Mouse (Mus musculus) MEL (cell line): ENCODE data around the gene Atp5h. TPM values are rescaled to one million over a fixed set of nuclear protein-coding genes. Genes with fewer than 3 reads are reported as not detected.

Experiments
- DNase-seq: peaks from one replicate; pipeline ENCODE4 v3.0.0; 2011; ENCODE audit warnings: low read depth, low spot score
- H3K27ac ChIP-seq: 2 replicates; pipeline ENCODE4 v1.5.1; 2012; ENCODE audit warnings: low read depth, mild to moderate bottlenecking, control low read depth, low read length, moderate library complexity; ENCODE audit not compliant: control insufficient read depth
- H3K27me3 ChIP-seq, 2 experiments: fragments of 150-350 bp in 1 of 2; sonication (generic) in 1 of 2; 2 replicates each; pipeline ENCODE4 v1.6.1; 2012; ENCODE audit warnings: low read length in 2 of 2, mild to moderate bottlenecking in 2 of 2, improper control_type of control experiment in 1 of 2, moderate library complexity in 1 of 2; ENCODE audit not compliant: insufficient read depth in 2 of 2, control insufficient read depth in 1 of 2
- H3K36me3 ChIP-seq, 2 experiments: 2 replicates each; pipeline ENCODE4 v1.6.1; 2012 to 2014; ENCODE audit warnings: low read length in 2 of 2, improper control_type of control experiment in 1 of 2, inconsistent platforms in 1 of 2, mild to moderate bottlenecking in 1 of 2; ENCODE audit not compliant: insufficient read depth in 2 of 2, control insufficient read depth in 1 of 2
- H3K4me1 ChIP-seq, 2 experiments: fragments of 150-350 bp in 1 of 2; sonication (generic) in 1 of 2; 2 replicates each; pipeline ENCODE4 v1.6.1; 2012; ENCODE audit warnings: low read length in 2 of 2, improper control_type of control experiment in 1 of 2, mild to moderate bottlenecking in 1 of 2; ENCODE audit not compliant: insufficient read depth in 2 of 2, control insufficient read depth in 1 of 2
- H3K4me3 ChIP-seq, 2 experiments: fragments of 150-350 bp in 1 of 2; sonication (generic) in 1 of 2; 2 replicates each; pipeline ENCODE4 v1.5.1; 2012; ENCODE audit warnings: low read depth in 2 of 2, low read length in 2 of 2, mild to moderate bottlenecking in 2 of 2, moderate library complexity in 2 of 2, control low read depth in 1 of 2, improper control_type of control experiment in 1 of 2; ENCODE audit not compliant: control insufficient read depth in 1 of 2, insufficient read depth in 1 of 2
- H3K79me2 ChIP-seq: 2 replicates; pipeline ENCODE4 v1.6.1; 2012; ENCODE audit warnings: mild to moderate bottlenecking, low read length, moderate library complexity; ENCODE audit not compliant: control insufficient read depth, poor library complexity, insufficient read depth
- H3K9ac ChIP-seq: 2 replicates; pipeline ENCODE4 v1.6.1; 2012; ENCODE audit warnings: low read depth, mild to moderate bottlenecking, control low read depth, low read length, moderate library complexity; ENCODE audit not compliant: control insufficient read depth, poor library complexity, severe bottlenecking
- H3K9me3 ChIP-seq: fragments of 150-350 bp; sonication (generic); replicated peaks from 2 replicates; pipeline ENCODE4 v1.6.1; 2012; ENCODE audit warnings: mild to moderate bottlenecking, low read length, improper control_type of control experiment, moderate library complexity; ENCODE audit not compliant: insufficient read depth
- BHLHE40 ChIP-seq: IDR thresholded peaks from 2 replicates; pipeline ENCODE4 v1.6.1; 2012; ENCODE audit warnings: low read depth, mild to moderate bottlenecking, inconsistent platforms, low read length, improper control_type of control experiment, borderline replicate concordance
- CHD1 ChIP-seq: IDR thresholded peaks from 2 replicates; pipeline ENCODE4 v1.6.1; 2012; ENCODE audit warnings: low read depth, mild to moderate bottlenecking, inconsistent platforms, low read length, improper control_type of control experiment
- CTCF ChIP-seq, 3 experiments: IDR thresholded peaks in 2 of 3; conservative IDR thresholded peaks in 1 of 3; 2 replicates each; pipeline ENCODE4 v1.5.1; 2011 to 2012; ENCODE audit warnings: low read length in 3 of 3, low read depth in 2 of 3, mild to moderate bottlenecking in 2 of 3, improper control_type of control experiment in 1 of 3, inconsistent platforms in 1 of 3, mixed read lengths in 1 of 3, moderate library complexity in 1 of 3; ENCODE audit not compliant: control insufficient read depth in 1 of 3, insufficient read depth in 1 of 3, poor library complexity in 1 of 3, severe bottlenecking in 1 of 3
- E2F4 ChIP-seq: IDR thresholded peaks from 2 replicates; pipeline ENCODE4 v1.6.1; 2011; ENCODE audit warnings: low read depth, low read length, improper control_type of control experiment, borderline replicate concordance
- ELF1 ChIP-seq: IDR thresholded peaks from 2 replicates; pipeline ENCODE4 v1.6.1; 2014; ENCODE audit warnings: low read depth, mild to moderate bottlenecking, inconsistent platforms, low read length, improper control_type of control experiment, moderate library complexity
- JUND ChIP-seq: IDR thresholded peaks from 2 replicates; pipeline ENCODE4 v1.6.1; 2011; ENCODE audit warnings: low read depth, mild to moderate bottlenecking, improper control_type of control experiment, low read length
- KAT2A ChIP-seq: conservative IDR thresholded peaks from 2 replicates; pipeline ENCODE4 v1.6.1; 2012; ENCODE audit warnings: low read depth, low read length, improper control_type of control experiment, inconsistent platforms
- MAFK ChIP-seq: IDR thresholded peaks from 2 replicates; pipeline ENCODE4 v1.6.1; 2011; ENCODE audit warnings: low read depth, mild to moderate bottlenecking, low read length, improper control_type of control experiment, borderline replicate concordance
- MAX ChIP-seq: IDR thresholded peaks from 2 replicates; pipeline ENCODE4 v1.6.1; 2011; ENCODE audit warnings: low read length, improper control_type of control experiment
- MAZ ChIP-seq: IDR thresholded peaks from 2 replicates; pipeline ENCODE4 v1.6.1; 2012; ENCODE audit warnings: low read depth, mild to moderate bottlenecking, inconsistent platforms, low read length, improper control_type of control experiment
- MXI1 ChIP-seq: IDR thresholded peaks from 2 replicates; pipeline ENCODE4 v1.6.1; 2011; ENCODE audit warnings: mild to moderate bottlenecking, low read depth, low read length, improper control_type of control experiment
- NELFE ChIP-seq: IDR thresholded peaks from 2 replicates; pipeline ENCODE4 v1.6.1; 2011; ENCODE audit warnings: low read depth, low read length, improper control_type of control experiment
- POLR2AphosphoS5 ChIP-seq: IDR thresholded peaks from 2 replicates; pipeline ENCODE4 v1.6.1; 2012; ENCODE audit warnings: low read depth, borderline replicate concordance, mild to moderate bottlenecking, inconsistent platforms, low read length, moderate library complexity, mixed read lengths
- RAD21 ChIP-seq: IDR thresholded peaks from 2 replicates; pipeline ENCODE4 v1.6.1; 2011; ENCODE audit warnings: mild to moderate bottlenecking, low read depth, low read length, improper control_type of control experiment
- RCOR1 ChIP-seq: IDR thresholded peaks from 2 replicates; pipeline ENCODE4 v1.6.1; 2012; ENCODE audit warnings: low read depth, mild to moderate bottlenecking, inconsistent platforms, low read length, improper control_type of control experiment
- SIN3A ChIP-seq: IDR thresholded peaks from 2 replicates; pipeline ENCODE4 v1.6.1; 2012; ENCODE audit warnings: low read length, improper control_type of control experiment, inconsistent platforms
- TAL1 ChIP-seq: IDR thresholded peaks from 2 replicates; pipeline ENCODE4 v1.6.1; 2012; ENCODE audit warnings: mild to moderate bottlenecking, inconsistent platforms, low read length, moderate library complexity, mixed read lengths
- TBP ChIP-seq: IDR thresholded peaks from 2 replicates; pipeline ENCODE4 v1.8.0; 2011; ENCODE audit warnings: low read depth, low read length, improper control_type of control experiment
- TCF12 ChIP-seq: IDR thresholded peaks from 2 replicates; pipeline ENCODE4 v1.6.1; 2014; ENCODE audit warnings: low read depth, mild to moderate bottlenecking, inconsistent platforms, low read length, improper control_type of control experiment, moderate library complexity
- UBTF ChIP-seq: IDR thresholded peaks from 2 replicates; pipeline ENCODE4 v1.6.1; 2012; ENCODE audit warnings: low read depth, mild to moderate bottlenecking, inconsistent platforms, low read length, improper control_type of control experiment, moderate library complexity, borderline replicate concordance; ENCODE audit not compliant: insufficient read depth
- ZKSCAN1 ChIP-seq: IDR thresholded peaks from 2 replicates; pipeline ENCODE4 v1.6.1; 2012; ENCODE audit warnings: low read depth, mild to moderate bottlenecking, inconsistent platforms, low read length, improper control_type of control experiment, moderate library complexity
- ZMIZ1 ChIP-seq: IDR thresholded peaks from 2 replicates; pipeline ENCODE4 v1.6.1; 2012; ENCODE audit warnings: low read depth, mild to moderate bottlenecking, inconsistent platforms, low read length, improper control_type of control experiment, moderate library complexity
- polyA plus RNA-seq, 2 experiments: library from polyadenylated mRNA; stranded (reverse) in 1 of 2; unstranded in 1 of 2; fragments of >175 nt in 1 of 2; fragments of >200 nt in 1 of 2; gene quantifications; 2 replicates each; pipeline versions ENCODE4 v1.2.1 to v1.2.4; 2012; ENCODE audit warnings: low replicate concordance in 2 of 2, low read depth in 1 of 2; ENCODE audit not compliant: insufficient read length in 2 of 2, insufficient read depth in 1 of 2, missing spikeins in 1 of 2
- total RNA-seq: library from RNA; depleted of rRNA; stranded (reverse); fragments of 300-350 nt; gene quantifications from 2 replicates; pipeline ENCODE4 v1.2.3, GENCODE M21; 2012

Atp5h gene
- total and polyA plus RNA-seq, 3 experiments: 525 to 1,715 (median 706) TPM

GRCm38 (mm10) chr11:115421972-115422371, 2.2 kb upstream of the Atp5h start:
- peaks cover 0 to 18% of the 10 kb centered on the region in 2 experiments; a peak in 3 of 4 replicates for H3K4me1 ChIP-seq
- no peak for DNase-seq
- no peaks in the 10 kb centered on the region for H3K9me3 ChIP-seq
- no peak overlapping the region for H3K4me3 ChIP-seq
- H3K79me2 ChIP-seq: peaks cover 30% of the 10 kb centered on the region
- peaks cover 0 to 23% of the 10 kb centered on the region in 2 experiments; a peak in 2 of 4 replicates for H3K36me3 ChIP-seq
- H3K9ac ChIP-seq: no peak overlapping the region
- 0 out of 2 replicates have a peak, but pooled peaks have one; percentile 23 for TF ChIP-seq ZMIZ1
- TF ChIP-seq UBTF: no peak
- no peak overlapping the region for H3K27ac ChIP-seq
- H3K27me3 ChIP-seq: no peaks in the 10 kb centered on the region

GRCm38 (mm10) chr11:115421328-115421727, 1.6 kb upstream of the Atp5h start:
- peaks cover 30% of the 10 kb centered on the region for H3K79me2 ChIP-seq
- no peak overlapping the region for H3K27ac ChIP-seq
- no peak for DNase-seq
- no peaks in the 10 kb centered on the region for H3K27me3 ChIP-seq
- H3K4me1 ChIP-seq: peaks cover 0 to 18% of the 10 kb centered on the region in 2 experiments; a peak in 3 of 4 replicates
- TF ChIP-seq ZMIZ1: no peak
- TF ChIP-seq TBP: no peak
- TF ChIP-seq MAZ: no peak
- TF ChIP-seq MAFK: no peak
- TF ChIP-seq RCOR1: no peak
- no peak for TF ChIP-seq POLR2AphosphoS5
- TF ChIP-seq BHLHE40: no peak
- TF ChIP-seq TCF12: no peak
- no peak for TF ChIP-seq JUND
- peaks cover 0 to 23% of the 10 kb centered on the region in 2 experiments; a peak in 2 of 4 replicates for H3K36me3 ChIP-seq
- H3K9ac ChIP-seq: no peak overlapping the region
- H3K4me3 ChIP-seq: peak overlapping the region in 1 of 2 experiments; percentile 95; a peak in 1 of 4 replicates
- H3K9me3 ChIP-seq: no peaks in the 10 kb centered on the region

DNA sequence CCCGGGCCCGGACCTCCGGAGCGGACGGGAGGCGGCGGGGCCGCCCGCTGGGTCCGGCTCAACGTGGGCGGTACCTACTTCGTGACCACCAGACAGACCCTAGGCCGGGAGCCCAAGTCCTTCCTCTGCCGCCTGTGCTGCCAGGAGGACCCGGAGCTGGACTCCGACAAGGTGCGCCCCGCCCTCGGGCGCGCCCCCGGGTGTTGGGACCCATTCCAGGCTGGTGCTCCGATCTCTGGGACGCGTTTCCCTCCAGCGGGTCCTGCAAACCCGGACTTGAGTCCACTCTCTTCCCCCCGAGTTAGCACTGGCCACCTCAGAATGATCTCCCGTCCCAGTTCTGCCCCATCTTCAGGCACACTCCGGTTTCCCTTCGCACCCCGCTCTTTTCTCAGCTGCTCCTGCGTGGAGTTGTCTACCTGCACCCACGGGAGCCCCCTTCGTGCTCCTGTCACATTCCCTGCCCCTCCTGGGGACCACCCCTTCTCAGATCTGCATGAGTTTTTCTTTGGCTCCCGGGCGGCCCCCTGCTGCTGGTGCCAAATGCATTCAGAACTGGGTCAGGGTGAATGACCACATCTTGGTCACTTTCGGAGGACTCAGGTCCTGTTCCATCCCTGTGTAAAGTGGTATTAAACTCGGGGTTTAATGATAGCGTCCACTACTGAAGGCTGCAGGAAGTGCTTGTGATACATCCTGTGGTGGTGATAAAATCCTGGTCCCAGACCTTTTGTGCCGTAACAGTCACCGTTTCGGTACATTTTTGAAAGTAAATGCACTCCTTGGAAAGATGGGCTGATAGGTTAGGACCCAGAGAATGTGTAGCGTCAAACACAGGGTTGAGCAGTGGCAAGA, 801 bp upstream of the Atp5h start:
- Histone ChIP-seq H3K9me3 (no peaks in the 10 kb centered on the region), H3K4me1 (peaks cover 0 to 18% of the 10 kb centered on the region in 2 experiments; a peak in 3 of 4 replicates), H3K79me2 (peaks cover 30% of the 10 kb centered on the region), H3K27ac (peak overlapping the region; percentile 41; the same call in 1 of the 2 replicates), H3K27me3 (no peaks in the 10 kb centered on the region), H3K36me3 (peaks cover 0 to 23% of the 10 kb centered on the region in 2 experiments; a peak in 2 of 4 replicates), H3K9ac (peak overlapping the region; percentile 90), H3K4me3 (peak overlapping the region; percentile 95 to 97)
- DNase-seq: peak; percentile 65
- TF ChIP-seq ZMIZ1 (no peak), MXI1 (peak; percentile 28; the same call in 1 of the 2 replicates), JUND (no peak), NELFE (no peak), E2F4 (no peak), RCOR1 (no peak), CHD1 (peak; percentile 93; the same call in 1 of the 2 replicates), MAX (peak; percentile 25), TBP (no peak), RAD21 (no peak), ZKSCAN1 (no peak), ELF1 (0 out of 2 replicates have a peak, but pooled peaks have one; percentile 2), BHLHE40 (no peak), KAT2A (no peak), SIN3A (0 out of 2 replicates have a peak, but pooled peaks have one; percentile 6), POLR2AphosphoS5 (no peak), TAL1 (no peak), CTCF (IDR thresholded peaks at IDR 0.05 in 2 of 3, conservative IDR thresholded peaks at IDR 0.05 in 1 of 3; ENCODE audit: control insufficient read depth in 1 of 3, insufficient read depth in 1 of 3, low read depth in 2 of 3, low read length in 3 of 3, poor library complexity in 1 of 3, severe bottlenecking in 1 of 3) (0 out of 6 replicates have a peak, but pooled peaks of 1 of the 3 experiments have one; percentile 3), MAZ (peak; percentile 66)
